Mouse (Mus musculus) midbrain, embryonic 11.5 days (tissue): ENCODE results near the gene Arid2. TPM values are rescaled to one million over a fixed set of nuclear protein-coding genes. Genes with fewer than 3 reads are reported as not detected.
"Not testable (repeated sequence)": the region's sequence is repeated elsewhere in the genome, so short reads cannot be mapped to it uniquely, and the experiment has no call there.

Experiments used
- ATAC-seq: fragments of 200-750 bp; cut with Nextera tagmentation; 2 replicates; pipeline ENCODE4 v1.8.0; 2017; ENCODE audit warnings: moderate TSS enrichment, moderate library complexity; ENCODE audit not compliant: low FRiP score
- DNase-seq: peaks from one replicate; pipeline ENCODE4 v3.0.0; 2015; ENCODE audit warnings: low spot score; ENCODE audit errors: missing footprints
- H3K27ac ChIP-seq: fragments of 300-500 bp; sonication (generic); 2 replicates; pipeline ENCODE4 v1.5.1; 2014; ENCODE audit warnings: low read depth, low read length
- H3K27me3 ChIP-seq: fragments of 300-500 bp; sonication (generic); 2 replicates; pipeline ENCODE4 v1.6.1; 2014; ENCODE audit warnings: mild to moderate bottlenecking, low read length, moderate library complexity, mixed read lengths; ENCODE audit not compliant: control insufficient read depth, insufficient read depth
- H3K36me3 ChIP-seq: fragments of 300-500 bp; sonication (generic); 2 replicates; pipeline ENCODE4 v1.6.1; 2014; ENCODE audit warnings: mild to moderate bottlenecking, low read length, moderate library complexity, mixed read lengths; ENCODE audit not compliant: control insufficient read depth, insufficient read depth
- H3K4me1 ChIP-seq: fragments of 300-500 bp; sonication (generic); 2 replicates; pipeline ENCODE4 v1.6.1; 2014; ENCODE audit warnings: low read length; ENCODE audit not compliant: control insufficient read depth, insufficient read depth
- H3K4me2 ChIP-seq: fragments of 300-500 bp; sonication (generic); 2 replicates; pipeline ENCODE4 v1.6.1; 2014; ENCODE audit warnings: mild to moderate bottlenecking, moderate library complexity
- H3K4me3 ChIP-seq: fragments of 300-500 bp; sonication (generic); 2 replicates; pipeline ENCODE4 v1.5.1; 2014; ENCODE audit warnings: low read depth, low read length
- H3K9ac ChIP-seq: fragments of 300-500 bp; sonication (generic); 2 replicates; pipeline ENCODE4 v1.6.1; 2014; ENCODE audit warnings: low read length
- H3K9me3 ChIP-seq: fragments of 300-500 bp; sonication (generic); 2 replicates; pipeline ENCODE4 v1.6.1; 2016; ENCODE audit warnings: low read length; ENCODE audit not compliant: control insufficient read depth
- WGBS: fragments of 180-500 bp; shearing (Covaris S2); extraction: QIAGEN DNeasy Blood & Tissue Kit; methylation state at CpG from one replicate; pipeline ENCODE4 v1.1.7; 2014; 5-methylcytosine and 5-hydroxymethylcytosine counted together
- polyA plus RNA-seq: library from polyadenylated mRNA; unstranded; fragments of >200 nt; fragmentation: Nextera tagmentation; extraction: Ambion mirVana; gene quantifications from 2 replicates; pipeline ENCODE4 v1.2.1, GENCODE M21; 2014

Arid2 gene
- polyA plus RNA-seq, 1 experiment from 2014 or later: 34.8 TPM

- not testable (repeated sequence) for H3K4me1 ChIP-seq, H3K4me2 ChIP-seq, H3K4me3 ChIP-seq, H3K36me3 ChIP-seq, H3K9ac ChIP-seq, H3K27me3 ChIP-seq, H3K9me3 ChIP-seq, DNase-seq, ATAC-seq, H3K27ac ChIP-seq
- 97% methylated on average over 3 of the region's 4 CpGs for WGBS
These were observed 41.4 kb downstream of the Arid2 start for GRCm38 (mm10) chr15:96328722-96329121.

GRCm38 (mm10) chr15:96330536-96330935 is 43.2 kb downstream of the Arid2 start:
- Histone ChIP-seq H3K4me1 (no peaks in the 10 kb centered on the region), H3K4me3 (no peak overlapping the region), H3K36me3 (no peaks in the 10 kb centered on the region), H3K27me3 (no peaks in the 10 kb centered on the region), H3K9me3 (no peaks in the 10 kb centered on the region), H3K27ac (no peak overlapping the region), H3K4me2 (no peak overlapping the region), H3K9ac (no peak overlapping the region)
- ATAC-seq (no peak), DNase-seq (no peak)
- 80% methylated on average over 3 of the region's 3 CpGs for WGBS

GRCm38 (mm10) chr15:96332468-96333213 is 45.3 kb downstream of the Arid2 start:
- no peaks in the 10 kb centered on the region for H3K36me3 ChIP-seq
- no peaks in the 10 kb centered on the region for H3K4me1 ChIP-seq
- no peaks in the 10 kb centered on the region for H3K27me3 ChIP-seq
- no peak overlapping the region for H3K4me3 ChIP-seq
- no peaks in the 10 kb centered on the region for H3K9me3 ChIP-seq
- ATAC-seq (no peak), DNase-seq (no peak)
- H3K9ac ChIP-seq: no peak overlapping the region
- 85% methylated on average over 9 of the region's 9 CpGs for WGBS
- H3K27ac ChIP-seq: no peak overlapping the region
- H3K4me2 ChIP-seq: no peak overlapping the region

- 72% methylated on average over 5 of the region's 5 CpGs for WGBS
- Histone ChIP-seq H3K9me3 (no peaks in the 10 kb centered on the region), H3K36me3 (no peaks in the 10 kb centered on the region), H3K4me2 (no peak overlapping the region), H3K4me3 (no peak overlapping the region), H3K27me3 (no peaks in the 10 kb centered on the region), H3K9ac (no peak overlapping the region), H3K27ac (no peak overlapping the region), H3K4me1 (no peaks in the 10 kb centered on the region)
- DNase-seq: no peak
- no peak for ATAC-seq
These were observed 46.0 kb downstream of the Arid2 start for GRCm38 (mm10) chr15:96333350-96333749.

GRCm38 (mm10) chr15:96340924-96341323 is 53.6 kb downstream of the Arid2 start:
- WGBS: 86% methylated on average over 2 of the region's 2 CpGs
- Histone ChIP-seq H3K9ac (no peak overlapping the region), H3K4me3 (no peak overlapping the region)

GRCm38 (mm10) chr15:96342097-96342496 is 54.8 kb downstream of the Arid2 start:
- peak; percentile 60 for DNase-seq
- no peak overlapping the region for H3K27ac ChIP-seq
- no peak overlapping the region for H3K4me3 ChIP-seq
- no peak overlapping the region for H3K9ac ChIP-seq
- no peak for ATAC-seq
- no peaks in the 10 kb centered on the region for H3K4me1 ChIP-seq
- H3K9me3 ChIP-seq: no peaks in the 10 kb centered on the region
- no peaks in the 10 kb centered on the region for H3K27me3 ChIP-seq
- no peak overlapping the region for H3K4me2 ChIP-seq
- H3K36me3 ChIP-seq: no peaks in the 10 kb centered on the region
- 96% methylated on average over 8 of the region's 8 CpGs for WGBS

More at GRCm38 (mm10) chr15:96340924-96341323, 53.6 kb downstream of the Arid2 start:
- H3K27ac ChIP-seq: no peak overlapping the region
- H3K27me3 ChIP-seq: no peaks in the 10 kb centered on the region
- DNase-seq (peak; percentile 68), ATAC-seq (no peak)
- no peaks in the 10 kb centered on the region for H3K9me3 ChIP-seq
- no peaks in the 10 kb centered on the region for H3K36me3 ChIP-seq
- H3K4me2 ChIP-seq: no peak overlapping the region
- H3K4me1 ChIP-seq: no peaks in the 10 kb centered on the region

GRCm38 (mm10) chr15:96342871-96343270 is 55.6 kb downstream of the Arid2 start:
- no peaks in the 10 kb centered on the region for H3K9me3 ChIP-seq
- no peak overlapping the region for H3K4me3 ChIP-seq
- DNase-seq (peak; percentile 69), ATAC-seq (no peak)
- H3K27me3 ChIP-seq: no peaks in the 10 kb centered on the region
- H3K36me3 ChIP-seq: no peaks in the 10 kb centered on the region
- no peak overlapping the region for H3K27ac ChIP-seq
- no peak overlapping the region for H3K4me2 ChIP-seq
- 93% methylated on average over 3 of the region's 3 CpGs for WGBS
- H3K4me1 ChIP-seq: no peaks in the 10 kb centered on the region
- H3K9ac ChIP-seq: no peak overlapping the region

- H3K4me2 ChIP-seq: no peak overlapping the region
- no peaks in the 10 kb centered on the region for H3K36me3 ChIP-seq
- DNase-seq (peak; percentile 39), ATAC-seq (no peak)
- no peak overlapping the region for H3K9ac ChIP-seq
- 77% methylated on average over 6 of the region's 7 CpGs for WGBS
- H3K27ac ChIP-seq: no peak overlapping the region
- H3K4me3 ChIP-seq: no peak overlapping the region
- H3K9me3 ChIP-seq: no peaks in the 10 kb centered on the region
- H3K4me1 ChIP-seq: no peaks in the 10 kb centered on the region
- H3K27me3 ChIP-seq: no peaks in the 10 kb centered on the region
These were observed 57.4 kb downstream of the Arid2 start for GRCm38 (mm10) chr15:96344591-96345285.

- Histone ChIP-seq H3K27ac (no peak overlapping the region), H3K9me3 (no peaks in the 10 kb centered on the region), H3K27me3 (no peaks in the 10 kb centered on the region), H3K4me2 (no peak overlapping the region), H3K36me3 (peaks cover 3% of the 10 kb centered on the region; the same call in 1 of the 2 replicates), H3K4me1 (no peaks in the 10 kb centered on the region), H3K4me3 (no peak overlapping the region), H3K9ac (no peak overlapping the region)
- ATAC-seq: no peak
- 88% methylated on average over 6 of the region's 6 CpGs for WGBS
- peak; percentile 73 for DNase-seq
These were observed 58.1 kb downstream of the Arid2 start for GRCm38 (mm10) chr15:96345312-96345849.
